Mouse (Mus musculus): ENCODE measurements around the gene Olfr69. TPM values are rescaled to one million over a fixed set of nuclear protein-coding genes. Genes with fewer than 3 reads are reported as not detected.

The Olfr69 gene
- polyA plus RNA-seq (2017; shearing (Covaris generic)), result not detected

DNA sequence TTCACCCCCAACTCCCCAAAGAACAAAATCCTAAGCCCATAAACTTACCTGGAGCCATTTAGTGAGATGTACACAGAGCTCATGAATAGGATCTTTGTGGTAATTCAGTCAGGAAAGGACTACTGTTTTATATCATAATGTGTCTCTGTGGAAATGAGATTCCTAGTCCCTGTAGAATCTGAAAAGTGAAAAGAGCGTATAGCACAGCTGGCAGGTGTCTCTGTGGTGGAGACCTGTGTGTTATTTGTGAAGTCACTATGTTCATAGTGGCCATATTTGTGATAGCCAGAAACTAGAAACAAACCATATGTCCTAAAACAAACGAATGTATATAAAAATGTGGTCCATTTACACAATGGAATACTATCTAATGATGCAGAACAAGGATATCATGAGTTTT, at the start of gene Olfr69:
Gene Olfr69 (minus strand): TSS at position 101 of the 400 bp plus-strand sequence.

GRCm38 (mm10) chr7:103813766-103814165, 42.4 kb upstream of the Olfr69 start, which contains the start of gene Hbb-bt:
Gene Hbb-bt (minus strand): TSS chr7:103813996.

DNA sequence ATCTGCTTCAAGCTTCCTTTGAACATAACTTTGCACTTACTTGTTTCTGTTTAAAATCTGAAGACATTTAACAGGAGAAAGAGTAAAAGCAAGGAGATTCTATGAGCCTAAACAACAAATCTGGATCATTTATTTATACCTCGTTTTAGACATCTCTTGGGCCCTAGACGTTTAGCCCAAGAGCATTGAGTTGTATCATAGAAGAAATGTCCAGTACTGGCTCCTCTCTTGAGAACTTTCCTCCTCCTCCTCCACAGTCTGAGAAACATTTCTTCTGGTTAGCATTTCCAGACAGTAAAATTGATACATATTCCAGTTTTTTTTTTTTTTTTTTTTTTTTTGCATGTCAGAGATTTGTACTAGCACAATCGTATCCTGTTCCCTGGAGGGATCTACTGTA, 20.3 kb upstream of the Olfr69 start, which contains the start of gene Olfr67:
Gene Olfr67 (minus strand): TSS at position 101 of the 400 bp plus-strand sequence.

GRCm38 (mm10) chr7:103779598-103779997, 8.2 kb upstream of the Olfr69 start, which contains the start of gene Olfr68:
Gene Olfr68 (minus strand): TSS chr7:103779698.

DNA sequence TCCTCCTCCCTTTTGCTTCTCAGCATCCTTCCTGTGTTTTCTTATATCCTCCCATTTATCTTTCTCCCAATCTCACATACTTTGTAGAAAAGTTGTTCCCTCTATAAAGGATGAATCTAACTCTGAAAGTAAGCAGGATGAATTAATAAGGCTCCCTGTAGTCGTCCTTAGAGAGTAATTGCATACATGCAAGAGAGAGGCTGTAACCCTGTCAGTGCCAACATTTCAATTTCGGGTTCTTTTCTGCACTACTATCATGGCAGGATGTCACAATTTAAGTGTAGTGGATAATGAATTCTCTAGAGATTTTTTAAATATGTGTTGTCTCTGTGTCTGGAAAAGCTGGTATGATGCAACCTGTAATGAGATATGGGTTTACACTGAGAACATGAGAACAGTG, 14.2 kb downstream of the Olfr69 start, which contains the start of gene Olfr630:
Gene Olfr630 (minus strand): TSS at position 101 of the 400 bp plus-strand sequence.

GRCm38 (mm10) chr7:103744843-103745242, 26.6 kb downstream of the Olfr69 start, which contains the start of gene Olfr629:
Gene Olfr629 (minus strand): TSS chr7:103744943.

GRCm38 (mm10) chr7:103730074-103730473, 41.3 kb downstream of the Olfr69 start, which contains the start of gene Olfr628:
Gene Olfr628 (plus strand): TSS chr7:103730374.

Other genes with a start within 250 kb of the Olfr69 start
- not detected for gene Olfr612, start 228.9 kb downstream of the Olfr69 start, polyA plus RNA-seq (2017; shearing (Covaris generic))
- gene Olfr613, start 223.5 kb downstream of the Olfr69 start, polyA plus RNA-seq (2017; shearing (Covaris generic)), result not detected
- gene Olfr615, start 215.5 kb downstream of the Olfr69 start, polyA plus RNA-seq (2017; shearing (Covaris generic)), result not detected
- not detected for gene Olfr616, start 202.5 kb downstream of the Olfr69 start, polyA plus RNA-seq (2017; shearing (Covaris generic))
- not detected for gene Olfr617, start 198.5 kb downstream of the Olfr69 start, polyA plus RNA-seq (2017; shearing (Covaris generic))
- gene Olfr618, start 181.5 kb downstream of the Olfr69 start, polyA plus RNA-seq (2017; shearing (Covaris generic)), result not detected
- not detected for gene Olfr619, start 171.0 kb downstream of the Olfr69 start, polyA plus RNA-seq (2017; shearing (Covaris generic))
- not detected for gene Olfr620, start 159.1 kb downstream of the Olfr69 start, polyA plus RNA-seq (2017; shearing (Covaris generic))
- gene Olfr622, start 128.9 kb downstream of the Olfr69 start, polyA plus RNA-seq (2017; shearing (Covaris generic)), result not detected
- gene Olfr623, start 107.9 kb downstream of the Olfr69 start, polyA plus RNA-seq (2017; shearing (Covaris generic)), result not detected
- not detected for gene Olfr624, start 100.4 kb downstream of the Olfr69 start, polyA plus RNA-seq (2017; shearing (Covaris generic))
- gene Olfr625-ps1, start 88.9 kb downstream of the Olfr69 start, polyA plus RNA-seq (2017; shearing (Covaris generic)), result not detected
- not detected for gene Olfr243, start 56.9 kb downstream of the Olfr69 start, polyA plus RNA-seq (2017; shearing (Covaris generic))
- gene Olfr628, start 41.2 kb downstream of the Olfr69 start, polyA plus RNA-seq (2017; shearing (Covaris generic)), result not detected
- not detected for gene Olfr629, start 26.7 kb downstream of the Olfr69 start, polyA plus RNA-seq (2017; shearing (Covaris generic))
- gene Olfr630, start 14.3 kb downstream of the Olfr69 start, polyA plus RNA-seq (2017; shearing (Covaris generic)), result not detected
- 0.14 TPM for gene Olfr68, start 8.1 kb upstream of the Olfr69 start, polyA plus RNA-seq (2017; shearing (Covaris generic))
- not detected for gene Olfr67, start 20.2 kb upstream of the Olfr69 start, polyA plus RNA-seq (2017; shearing (Covaris generic))
- not detected for gene Hbb-bt, start 42.4 kb upstream of the Olfr69 start, polyA plus RNA-seq (2017; shearing (Covaris generic))
- 1.6 TPM for gene Hbb-bs, start 56.5 kb upstream of the Olfr69 start, polyA plus RNA-seq (2017; shearing (Covaris generic))
- not detected for gene Hbb-bh2, start 68.9 kb upstream of the Olfr69 start, polyA plus RNA-seq (2017; shearing (Covaris generic))
- not detected for gene Hbb-bh1, start 71.6 kb upstream of the Olfr69 start, polyA plus RNA-seq (2017; shearing (Covaris generic))
- not detected for gene Hbb-y, start 81.6 kb upstream of the Olfr69 start, polyA plus RNA-seq (2017; shearing (Covaris generic))
- not detected for gene Olfr66, start 114.7 kb upstream of the Olfr69 start, polyA plus RNA-seq (2017; shearing (Covaris generic))
- gene Olfr64, start 122.9 kb upstream of the Olfr69 start, polyA plus RNA-seq (2017; shearing (Covaris generic)), result not detected
- not detected for gene Olfr65, start 131.9 kb upstream of the Olfr69 start, polyA plus RNA-seq (2017; shearing (Covaris generic))
- gene Olfr631, start 157.2 kb upstream of the Olfr69 start, polyA plus RNA-seq (2017; shearing (Covaris generic)), result not detected
- gene Olfr632, start 162.8 kb upstream of the Olfr69 start, polyA plus RNA-seq (2017; shearing (Covaris generic)), result not detected
- gene Olfr633, start 172.8 kb upstream of the Olfr69 start, polyA plus RNA-seq (2017; shearing (Covaris generic)), result not detected
- 0.06 TPM for gene Olfr635, start 199.6 kb upstream of the Olfr69 start, polyA plus RNA-seq (2017; shearing (Covaris generic))
- not detected for gene Olfr638, start 227.2 kb upstream of the Olfr69 start, polyA plus RNA-seq (2017; shearing (Covaris generic))
- gene Olfr639, start 245.7 kb upstream of the Olfr69 start, polyA plus RNA-seq (2017; shearing (Covaris generic)), result not detected

All from effector memory CD4-positive, alpha-beta T cell, adult 5 months (primary cell).